Mouse (Mus musculus) gastrocnemius, postnatal 14 days (tissue): ENCODE measurements around the gene Rfx8. TPM values are rescaled to one million over a fixed set of nuclear protein-coding genes. Genes with fewer than 3 reads are reported as not detected.

Source experiments
- DNase-seq: peaks from one replicate; pipeline ENCODE4 v3.0.0; 2021; ENCODE audit warnings: mixed read lengths
- intact Hi-C: fragments of 180-260 bp; cut with DNase I; formaldehyde crosslinking; loops from one replicate; pipeline ENCODE4 v1.15.1; 2025; ENCODE audit warnings: low total_unique reads
- total RNA-seq, 2 experiments: library from RNA; stranded (reverse); gene quantifications; 2 replicates each; pipeline ENCODE4 v1.2.3; 2021

Gene Rfx8
- total RNA-seq, 2 experiments from 2014 or later: 0.10 to 0.18 TPM

DNA sequence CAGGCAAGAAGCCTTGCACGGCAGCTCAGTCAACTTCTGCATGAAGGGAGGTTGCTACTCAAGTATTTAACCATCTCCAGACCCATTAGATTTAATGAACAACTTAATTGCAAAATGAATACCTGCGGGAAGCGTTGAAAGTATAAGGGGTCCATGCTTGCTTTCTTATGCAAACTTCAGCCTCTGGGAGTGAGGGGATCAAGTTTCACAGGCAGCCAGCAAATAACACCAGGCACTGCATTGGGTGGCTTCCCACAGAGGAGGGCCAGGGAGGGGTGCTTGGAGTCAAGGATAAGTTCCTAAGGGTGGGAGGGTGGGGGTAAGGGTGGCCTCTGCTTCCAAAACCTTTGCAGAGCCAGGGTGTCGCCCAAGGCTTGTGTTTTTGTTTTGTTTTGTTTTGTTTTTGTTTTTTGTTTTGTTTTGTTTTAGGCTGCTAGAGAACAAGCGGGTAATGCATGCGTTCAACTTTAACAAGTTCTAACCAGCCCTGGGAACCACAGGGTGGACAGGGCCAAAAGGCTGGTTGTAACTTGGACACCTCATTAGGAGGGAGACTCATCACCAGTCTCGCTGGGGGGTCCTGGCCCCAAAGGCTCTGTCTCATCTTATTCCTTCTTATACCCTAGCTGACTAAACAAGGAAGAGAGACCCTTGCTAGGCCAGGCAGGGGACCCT is 20.1 kb downstream of the Rfx8 start:
- no peak for DNase-seq
- intact Hi-C loops: no loop called here

DNA sequence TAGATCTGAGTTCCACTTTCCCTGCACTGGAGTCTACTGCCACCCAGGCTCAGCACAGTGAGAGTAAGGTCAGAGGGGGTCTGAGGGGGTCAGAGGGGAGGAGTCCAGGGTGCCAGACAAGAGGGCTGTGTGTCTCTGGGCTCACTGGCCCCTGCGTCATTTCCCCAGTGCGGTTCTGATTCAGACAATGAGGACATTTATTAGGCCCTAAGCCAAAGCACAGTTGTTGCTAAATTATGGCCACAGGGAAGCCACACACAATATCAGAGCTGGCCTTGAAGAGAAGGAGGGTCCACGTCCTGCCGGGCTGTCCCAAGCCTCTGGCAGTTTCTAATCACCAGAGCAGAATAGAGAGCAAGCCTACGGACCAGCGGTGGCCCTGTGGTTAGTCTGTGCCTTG is 22.3 kb downstream of the Rfx8 start:
- DNase-seq: no peak
- intact Hi-C loops: no loop called here

DNA sequence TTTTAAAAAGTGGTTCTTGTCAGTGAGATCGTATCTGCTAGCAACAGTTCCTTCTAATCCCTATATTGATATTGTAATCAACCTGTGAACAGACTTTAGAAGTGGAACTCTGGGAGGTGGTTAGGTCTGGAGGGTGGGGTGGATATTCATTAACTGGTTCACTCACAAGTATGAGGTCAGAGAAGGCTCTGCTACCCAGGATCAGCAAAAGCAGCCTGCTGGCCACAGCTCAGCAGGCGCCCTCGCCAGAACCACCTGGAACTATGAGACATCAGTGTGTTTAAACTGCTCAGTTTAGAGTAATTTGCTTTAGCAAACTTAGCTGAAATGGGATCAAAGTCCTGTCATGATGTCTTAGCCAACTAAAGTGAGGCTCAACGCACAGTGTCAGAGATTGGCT is 25.6 kb downstream of the Rfx8 start:
- no peak for DNase-seq
- intact Hi-C loops: no loop called here

DNA sequence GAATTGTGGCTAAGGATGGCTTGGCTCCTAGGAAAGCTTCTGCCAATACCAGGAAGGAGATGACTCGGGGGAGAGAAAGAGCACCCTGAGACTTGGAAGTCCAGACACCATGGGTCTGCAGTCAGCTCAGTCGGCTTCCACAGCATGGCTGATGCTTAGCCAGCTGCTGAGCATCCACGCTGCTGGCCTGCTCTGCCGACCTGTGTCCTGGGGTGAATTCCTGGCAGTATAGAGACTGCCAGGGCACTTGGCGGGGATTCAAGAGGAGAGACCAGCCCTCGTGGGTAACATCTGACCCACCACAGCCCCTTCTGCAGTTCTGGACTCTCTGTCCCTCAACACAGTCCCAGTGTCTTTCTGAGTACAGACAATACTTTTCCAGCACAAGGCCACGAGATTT is 26.0 kb downstream of the Rfx8 start:
- DNase-seq: no peak
- intact Hi-C loops: no loop called here

DNA sequence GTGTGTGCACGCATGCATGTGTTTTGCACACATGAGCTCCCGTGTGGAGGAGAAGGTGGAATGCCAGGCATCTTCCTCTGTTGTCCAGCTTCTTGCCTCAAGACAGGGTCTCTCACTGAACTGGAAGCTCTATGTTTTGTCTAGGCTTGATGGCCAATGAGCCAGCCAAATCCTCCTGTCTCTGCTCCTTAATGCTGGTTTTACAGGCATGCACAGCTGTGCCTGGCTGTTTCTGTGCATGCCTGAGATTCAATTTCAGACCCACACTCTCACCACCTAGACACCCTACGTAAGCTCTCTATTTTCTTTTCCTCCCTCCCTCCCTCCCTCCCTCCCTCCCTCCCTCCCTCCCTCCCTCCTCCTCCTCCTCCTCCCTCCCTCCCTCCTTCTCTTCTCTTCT is 28.8 kb downstream of the Rfx8 start:
- no peak for DNase-seq
- intact Hi-C loops: no loop called here

DNA sequence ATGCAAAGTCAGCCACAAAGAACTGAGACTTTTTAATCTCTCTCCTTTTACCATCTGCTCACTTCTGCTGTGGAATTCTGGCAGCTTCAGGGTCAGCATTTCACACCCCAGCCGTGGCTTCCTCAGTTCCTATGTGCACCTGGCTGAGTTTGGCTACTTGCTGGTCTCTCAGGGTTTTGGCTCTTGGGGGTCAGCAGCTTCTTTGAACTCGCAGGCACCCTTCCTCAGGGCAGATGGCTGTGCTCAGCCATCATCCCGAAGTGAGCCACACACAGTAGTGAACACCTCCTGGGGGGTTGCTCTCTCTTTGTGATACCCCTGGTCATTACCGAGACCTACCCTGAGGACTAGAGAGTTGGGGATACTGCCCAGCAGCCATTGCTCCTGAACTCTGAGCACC is 29.7 kb downstream of the Rfx8 start:
- no peak for DNase-seq
- intact Hi-C loops: no loop called here

DNA sequence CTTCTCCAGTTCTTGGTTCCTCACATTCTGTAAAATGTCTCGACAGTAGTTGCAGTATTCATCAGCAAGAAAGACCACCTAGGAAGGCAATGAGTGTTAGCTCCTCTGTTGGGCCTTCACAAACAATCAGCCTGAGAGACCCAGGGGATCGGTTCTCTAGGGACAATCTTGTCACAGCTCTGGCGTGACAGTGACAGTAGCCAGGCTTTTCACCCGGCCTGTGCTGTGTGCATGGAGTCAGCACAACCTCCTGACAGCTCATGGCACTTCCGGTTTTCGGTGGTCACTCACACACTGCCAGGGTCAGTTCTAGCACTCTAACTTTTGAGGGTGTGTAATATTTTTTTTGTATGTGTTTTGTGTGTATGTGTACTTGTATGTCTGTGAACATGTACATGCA is 32.2 kb downstream of the Rfx8 start:
- intact Hi-C loops: loop anchor here (5.0 to 10.0 kb wide), 2 partner anchors 246 to 294 kb away; no protein-coding TSS in a partner anchor
- no peak for DNase-seq

DNA sequence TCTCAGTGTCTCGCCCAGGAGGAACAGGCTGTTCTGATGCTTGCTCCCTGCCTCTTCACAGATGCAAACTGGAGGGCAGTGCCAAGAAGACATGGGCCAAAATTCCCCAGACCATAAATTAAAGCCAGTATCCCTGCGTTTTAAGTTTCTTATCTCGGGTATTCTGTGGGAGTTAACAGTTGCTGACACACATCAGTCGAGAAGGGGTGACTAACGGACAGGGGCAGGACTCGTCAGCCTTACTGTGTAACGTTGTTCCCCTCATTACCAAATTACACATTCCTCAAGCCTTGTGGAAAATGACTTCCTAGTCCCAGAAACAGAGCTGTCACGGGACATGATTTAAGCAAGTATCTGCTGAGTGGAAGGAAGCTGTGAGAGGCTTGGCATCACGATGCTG is 33.5 kb downstream of the Rfx8 start:
- DNase-seq: no peak

DNA sequence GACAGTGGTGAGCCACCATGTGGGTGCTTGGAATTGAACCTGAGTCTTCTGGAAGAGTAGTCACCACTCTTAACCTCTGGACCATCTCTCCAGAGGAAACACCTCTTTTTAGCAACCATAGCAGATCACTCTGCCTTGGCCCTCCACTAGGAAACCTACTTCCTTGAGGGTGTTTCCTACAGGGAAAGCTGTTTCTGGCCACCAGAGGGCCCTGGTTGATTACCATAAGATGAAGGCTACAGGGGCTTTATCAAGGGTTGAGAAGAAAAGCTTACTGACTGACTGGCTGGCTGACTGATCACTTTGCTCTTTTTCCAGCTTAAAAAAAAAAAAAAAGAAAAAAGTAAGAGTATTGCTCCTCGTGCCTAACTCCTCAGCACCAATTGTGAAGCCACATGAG is 35.0 kb downstream of the Rfx8 start:
- intact Hi-C loops: loop anchor here (5.0 to 10.0 kb wide), 2 partner anchors 249 to 296 kb away; no protein-coding TSS in a partner anchor
- peak; percentile 81 for DNase-seq

More for the DNA sequence above, 33.5 kb downstream of the Rfx8 start:
- intact Hi-C loops: loop anchor here (5.0 to 10.0 kb wide), 2 partner anchors 248 to 295 kb away; no protein-coding TSS in a partner anchor

DNA sequence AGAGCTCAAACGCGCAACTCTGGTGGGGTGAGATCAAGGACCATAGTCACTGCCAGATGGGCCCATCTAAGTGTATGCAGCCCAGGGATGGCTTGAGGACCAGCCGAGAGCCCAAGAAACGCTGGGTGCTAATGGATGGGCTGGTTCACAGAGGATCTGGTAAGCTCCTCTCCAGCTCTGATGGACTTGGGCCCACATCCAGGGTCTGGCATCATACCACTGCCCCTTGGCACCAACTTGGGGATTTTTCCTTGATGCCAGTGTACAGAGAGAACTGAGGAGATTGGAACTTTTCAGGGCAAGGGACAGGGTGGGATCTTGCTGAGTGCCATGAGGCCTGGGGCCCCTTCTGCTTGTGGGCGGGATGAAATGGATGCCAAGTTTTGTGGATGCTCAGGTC is 39.2 kb downstream of the Rfx8 start:
- intact Hi-C loops: loop anchor here (10.0 kb wide), 1 partner anchor 253 kb away; no protein-coding TSS in a partner anchor
- no peak for DNase-seq

DNA sequence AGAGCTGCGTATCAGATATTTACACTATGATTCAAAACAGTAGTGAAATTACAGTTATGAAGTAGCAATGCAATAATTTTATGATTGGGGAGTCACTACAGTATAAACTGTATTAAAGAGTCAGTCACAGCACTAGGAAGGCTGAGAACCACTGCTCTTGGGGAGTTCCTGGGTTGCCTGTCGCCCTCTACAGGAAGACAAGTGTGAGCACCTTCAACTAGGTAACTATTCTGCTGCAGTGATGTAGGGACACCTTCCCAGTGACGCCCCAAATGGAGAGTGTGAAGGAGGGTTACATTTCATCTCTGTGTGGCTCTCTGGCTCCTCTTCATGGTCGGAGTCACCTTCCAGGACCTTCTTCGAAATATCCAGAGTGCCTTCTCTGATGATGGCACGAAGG is 40.3 kb downstream of the Rfx8 start:
- intact Hi-C loops: loop anchor here (10.0 kb wide), 1 partner anchor 254 kb away; no protein-coding TSS in a partner anchor
- DNase-seq: no peak

DNA sequence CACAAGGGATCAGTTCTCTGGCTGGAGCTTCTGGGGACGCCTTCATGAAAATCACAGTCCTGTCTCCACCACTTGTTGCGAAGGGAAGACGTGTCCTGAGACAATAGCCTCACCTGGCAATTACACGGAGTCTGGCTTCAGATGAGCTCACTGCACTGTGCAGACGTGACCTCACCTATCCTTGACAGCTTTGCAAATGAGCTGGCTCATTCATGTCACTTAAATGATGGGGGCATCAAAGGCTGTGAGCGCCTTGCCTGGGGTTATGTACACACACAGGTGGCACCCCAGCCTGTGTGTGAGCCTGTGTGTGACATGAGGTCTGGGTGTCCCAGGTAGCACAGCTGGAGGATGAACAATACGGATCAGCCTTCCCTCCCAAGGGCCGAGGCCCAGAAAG is 41.9 kb downstream of the Rfx8 start:
- intact Hi-C loops: no loop called here
- DNase-seq: no peak

DNA sequence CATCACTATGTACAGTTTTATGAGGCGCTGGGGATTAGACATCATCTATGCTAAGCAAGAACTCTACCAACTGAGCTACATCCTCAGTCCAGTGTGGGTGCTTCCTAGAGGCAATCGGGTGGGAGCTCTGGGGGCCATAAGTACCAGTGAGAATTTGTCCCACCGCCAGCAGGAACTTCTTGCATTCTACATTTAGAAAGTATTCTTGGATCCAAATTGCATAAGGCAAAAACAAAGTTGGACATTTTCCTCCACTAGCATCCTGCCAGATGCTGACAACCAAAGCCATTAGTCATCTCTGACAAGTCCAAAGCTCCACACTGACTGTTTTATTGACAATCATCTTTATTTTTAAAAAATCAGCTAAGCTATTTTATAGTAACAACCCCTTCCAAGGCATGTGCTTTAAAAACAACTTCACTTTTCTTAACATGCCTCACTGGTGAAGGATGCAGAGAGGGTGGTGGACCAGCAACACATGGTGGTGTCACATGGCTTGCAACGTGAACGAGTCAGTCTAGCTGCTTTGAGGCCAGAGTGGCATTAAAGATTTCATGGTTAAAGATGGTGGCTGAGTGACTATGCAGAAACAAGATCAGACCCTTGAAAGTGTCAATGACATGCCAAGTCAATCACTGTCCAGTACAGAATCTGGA is 44.4 kb downstream of the Rfx8 start:
- intact Hi-C loops: no loop called here
- DNase-seq: no peak

DNA sequence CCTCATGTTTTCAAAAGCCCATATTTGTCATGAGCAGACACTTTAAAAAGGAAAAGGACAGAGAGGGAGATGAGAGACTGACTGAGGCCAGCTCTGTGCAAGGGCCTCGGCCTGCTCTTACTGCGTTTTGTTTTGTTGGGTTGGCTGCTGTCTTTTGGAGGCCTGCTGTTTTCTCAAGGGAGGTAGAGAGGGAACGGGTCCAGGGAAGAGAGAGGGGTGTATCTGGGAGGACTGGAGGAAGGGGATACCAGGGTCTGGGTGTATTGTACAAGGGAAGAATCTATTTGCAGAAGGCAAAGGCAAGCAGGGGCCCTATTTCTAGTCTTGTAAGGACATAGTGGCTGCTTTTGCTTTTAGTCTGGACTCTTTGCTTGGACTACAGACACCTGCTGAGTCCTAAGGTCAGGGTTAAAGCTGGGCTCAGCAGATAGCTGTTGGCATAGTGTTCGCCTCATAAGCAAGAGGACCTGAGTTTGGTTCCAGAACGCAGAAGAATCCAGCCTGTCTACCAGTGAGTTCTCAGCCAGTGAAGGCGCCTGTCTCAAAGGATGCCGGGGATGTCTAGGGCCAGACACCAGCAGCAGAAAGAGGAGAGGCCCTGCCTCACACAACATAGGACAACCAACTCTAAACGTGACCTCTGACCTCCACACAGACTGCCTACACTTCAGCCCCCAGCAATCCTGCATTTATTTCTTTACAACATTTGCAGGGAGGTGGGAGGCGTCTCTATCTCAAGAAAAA is 48.3 kb downstream of the Rfx8 start:
- DNase-seq: no peak

DNA sequence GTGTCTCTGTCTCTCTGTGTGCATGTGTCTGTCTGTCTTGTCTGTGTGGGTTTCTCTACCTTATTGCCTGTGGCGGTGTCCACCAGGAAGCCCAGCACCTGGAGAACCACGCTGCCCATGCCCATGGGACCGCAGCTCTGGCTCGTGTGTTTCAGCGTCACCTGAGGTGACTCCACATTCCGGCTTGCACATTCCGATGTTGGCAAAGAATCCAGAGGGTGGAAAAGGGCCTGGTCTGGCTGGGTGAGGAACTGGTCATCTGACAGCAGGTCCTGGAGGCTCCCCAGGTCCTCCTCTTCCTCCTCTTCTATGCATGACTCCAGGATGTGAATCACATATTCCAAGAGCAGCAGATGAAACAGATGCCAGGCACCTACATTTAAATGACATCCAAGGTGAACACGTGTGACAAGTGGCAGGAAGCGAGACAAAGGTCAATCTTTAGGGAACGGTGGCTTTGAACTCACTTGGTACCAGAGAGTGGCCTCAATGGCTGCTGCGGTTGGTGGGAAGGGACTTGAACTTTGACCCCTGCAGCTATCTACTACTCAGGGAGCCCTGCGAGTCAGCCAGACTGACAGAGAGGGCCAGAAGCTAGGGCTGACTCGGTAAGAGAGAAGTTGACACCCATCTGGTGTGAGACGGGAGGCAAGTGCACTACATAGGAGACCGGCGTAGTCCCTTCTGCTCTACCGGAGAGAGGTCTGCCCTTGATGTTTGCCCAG is 50.4 kb downstream of the Rfx8 start:
- intact Hi-C loops: no loop called here
- no peak for DNase-seq

More for the DNA sequence above, 48.3 kb downstream of the Rfx8 start:
- intact Hi-C loops: no loop called here

DNA sequence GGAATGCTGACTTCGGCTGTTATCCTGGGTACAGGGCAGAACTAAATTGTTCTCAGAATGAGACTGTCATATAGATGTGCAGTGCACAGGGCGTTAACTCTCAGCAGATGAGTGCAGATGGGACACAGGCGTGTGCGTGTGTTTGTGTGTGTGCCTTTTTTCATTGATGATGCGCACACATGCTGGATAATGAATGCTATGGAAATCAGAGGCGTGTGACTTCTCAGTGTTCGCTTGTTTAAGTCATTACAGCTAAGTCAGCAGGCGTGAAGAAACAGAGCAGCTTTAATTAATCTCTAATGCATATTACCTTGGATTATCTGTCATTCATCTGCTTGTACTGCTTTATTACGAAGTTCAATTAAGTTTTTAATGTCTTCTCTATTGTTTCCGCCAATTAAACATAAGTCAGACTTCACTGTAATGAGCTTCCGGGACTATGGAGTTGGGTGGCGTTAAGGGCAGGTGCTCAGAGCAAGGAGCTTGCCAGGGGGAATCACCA is 54.0 kb downstream of the Rfx8 start:
- intact Hi-C loops: no loop called here
- DNase-seq: no peak

DNA sequence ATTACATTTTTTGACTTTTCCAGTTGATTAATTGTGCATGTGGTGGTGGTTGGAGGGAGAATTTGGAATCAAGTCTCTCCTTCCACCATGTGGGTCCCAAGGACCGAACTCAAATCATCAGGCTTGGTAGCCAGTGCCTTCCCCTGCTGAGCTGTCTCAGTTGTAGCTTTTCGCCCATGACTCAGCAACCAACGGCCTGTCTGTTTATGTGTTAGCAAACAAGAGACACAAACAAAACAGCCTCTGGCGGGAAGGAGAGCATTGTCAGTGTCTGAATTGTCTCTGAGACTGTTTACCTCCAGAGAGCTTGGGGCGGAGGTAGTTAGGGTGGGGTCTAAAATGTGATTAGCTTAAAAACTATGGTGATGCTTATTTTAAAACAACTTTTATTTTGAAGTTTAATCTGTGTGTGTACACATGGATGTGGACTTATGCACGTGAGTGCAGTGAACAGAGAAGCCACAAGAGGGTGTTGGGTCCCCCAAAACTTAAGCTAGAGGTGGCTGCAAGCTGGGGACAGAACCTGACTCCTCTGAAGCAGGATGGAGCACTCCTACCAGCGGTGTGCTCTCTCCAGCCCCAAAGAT is 56.7 kb downstream of the Rfx8 start:
- no peak for DNase-seq
- intact Hi-C loops: no loop called here

DNA sequence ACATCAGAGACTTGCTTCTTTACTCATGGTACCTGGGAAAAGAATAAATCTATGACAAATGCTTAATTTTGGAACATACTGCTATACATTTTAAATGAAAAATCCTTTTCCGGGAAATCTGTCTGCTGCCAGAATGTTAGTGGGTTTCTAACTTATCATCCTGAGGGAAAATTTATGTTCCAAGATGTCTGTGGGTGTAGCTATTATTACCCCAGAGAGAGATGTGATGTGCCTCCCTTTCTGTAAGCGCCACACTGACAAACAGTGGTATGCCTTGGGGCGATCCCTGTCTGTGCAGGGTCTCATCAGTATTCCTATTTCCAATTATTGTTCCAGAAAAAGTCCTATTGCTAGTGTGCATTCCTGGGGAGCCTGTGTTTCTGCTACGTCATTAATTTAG is 57.7 kb downstream of the Rfx8 start:
- intact Hi-C loops: no loop called here
- DNase-seq: no peak

DNA sequence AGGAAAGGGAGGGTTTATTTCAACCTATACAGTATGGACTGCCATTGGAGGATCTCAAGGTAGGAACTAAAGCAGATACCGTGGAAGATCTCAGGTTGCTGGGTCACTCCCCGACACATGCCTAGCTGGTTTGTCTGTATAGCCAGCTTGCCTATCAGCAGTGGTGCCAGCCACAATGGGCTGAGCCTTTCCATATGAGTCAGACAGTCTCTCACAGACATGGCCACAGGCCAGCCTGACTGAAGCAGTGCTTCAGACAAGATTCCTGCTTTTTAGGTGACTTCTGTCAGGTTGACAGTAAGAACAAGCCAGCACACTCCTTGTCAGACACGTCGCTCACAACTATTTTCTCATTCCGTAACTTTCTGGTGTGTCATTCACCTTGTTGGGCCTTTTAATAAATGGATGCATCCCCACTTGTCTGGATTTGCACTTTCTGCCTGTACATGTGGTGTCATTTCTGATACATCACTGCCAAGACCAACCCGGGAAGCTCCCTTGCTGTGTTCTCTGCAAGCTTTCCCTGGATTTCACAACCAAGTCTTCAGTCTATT is 63.7 kb downstream of the Rfx8 start:
- DNase-seq: no peak
- intact Hi-C loops: no loop called here
